Mouse (Mus musculus) retina, postnatal 1 day (tissue): Measurements from ENCODE around the gene Atp5g1.
A peak's percentile ranks its signal among the peaks of the same experiment; 100 is the strongest.
"Not testable (repeated sequence)": the region's sequence is repeated elsewhere in the genome, so short reads cannot be mapped to it uniquely, and the experiment has no call there.

Experiments used
- DNase-seq: peaks from one replicate; pipeline ENCODE4 v3.0.0-alpha.2; 2012

Atp5g1 gene

DNA sequence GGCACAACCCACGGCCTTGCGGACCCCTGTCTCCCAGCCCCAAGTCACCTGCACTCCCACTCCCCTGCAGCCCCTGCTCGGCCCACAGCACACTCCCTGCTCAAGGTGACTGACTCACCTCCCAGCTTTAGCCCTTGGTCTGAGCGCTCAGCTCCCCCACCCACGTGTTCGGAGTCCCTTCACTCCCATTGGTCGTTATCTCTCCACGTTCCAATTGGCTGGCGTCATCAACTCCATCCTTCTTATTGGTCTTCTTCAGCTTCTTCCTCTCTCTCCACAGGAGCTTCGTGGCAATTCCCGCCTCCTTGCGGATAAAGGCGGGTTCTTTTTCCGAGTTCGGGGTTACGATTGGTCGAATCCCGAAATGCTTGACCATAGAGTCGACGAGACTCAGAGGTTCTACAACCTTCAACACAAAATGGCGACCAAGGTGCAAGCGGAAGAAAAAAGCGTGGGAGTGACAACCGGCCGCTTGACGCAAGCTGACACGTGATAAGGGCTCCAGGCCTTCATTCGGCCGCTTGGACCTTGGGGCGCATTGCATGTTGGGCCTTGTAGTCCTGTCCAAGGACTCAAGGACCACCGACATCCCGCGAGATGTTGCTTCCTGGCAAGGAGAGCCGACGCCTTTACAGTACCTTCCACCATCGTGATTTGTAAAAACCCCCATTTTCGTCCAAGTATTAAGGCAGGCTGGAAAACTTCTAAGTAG lies at the start of gene Atp5g1:
Atp5g1 (minus strand) TSS at position 162 of the 712 bp plus-strand sequence.
- peak; percentile 100 for DNase-seq

DNA sequence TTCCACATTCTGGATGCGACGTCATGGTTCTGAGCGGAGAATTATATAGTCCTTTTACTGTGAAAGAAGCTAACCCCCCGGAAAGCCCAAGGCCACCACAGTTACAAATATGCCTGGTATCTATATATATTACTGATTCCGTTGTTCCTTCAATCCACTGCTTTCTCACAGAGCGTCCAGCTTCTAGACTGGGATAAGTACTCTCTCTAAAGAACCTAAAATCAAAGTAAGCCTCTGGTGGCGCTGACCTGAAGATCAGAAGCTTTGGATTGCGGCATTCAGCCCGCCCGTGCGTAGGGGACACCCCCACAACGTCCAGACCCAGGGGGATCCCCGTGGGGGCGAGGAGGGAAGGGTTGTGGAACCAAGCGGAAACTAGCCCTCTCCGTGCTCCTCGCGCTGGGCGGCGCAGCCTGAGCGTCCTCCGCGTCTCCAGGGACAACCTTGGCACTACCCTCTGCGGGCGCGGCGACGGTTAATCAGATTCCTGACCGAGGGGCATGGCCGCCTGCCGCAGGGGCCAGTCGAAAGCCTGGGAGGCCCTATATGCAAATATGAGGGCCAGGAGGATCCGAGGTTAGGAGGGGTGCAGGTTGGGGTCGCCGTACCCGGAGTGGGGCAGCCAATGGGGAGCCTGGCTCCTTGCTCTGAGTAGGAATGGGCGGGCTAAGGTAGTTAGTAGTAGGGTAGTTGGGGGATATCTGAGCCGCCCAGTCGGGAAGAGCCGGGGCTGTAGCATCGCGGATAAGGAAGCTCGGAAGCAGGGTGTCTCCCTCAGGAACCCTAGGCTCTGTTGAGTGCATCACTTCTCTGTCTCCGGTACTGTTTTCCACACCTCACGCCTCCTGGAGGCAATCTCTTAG lies 48.8 kb upstream of the Atp5g1 start:
- DNase-seq: peak; percentile 72

DNA sequence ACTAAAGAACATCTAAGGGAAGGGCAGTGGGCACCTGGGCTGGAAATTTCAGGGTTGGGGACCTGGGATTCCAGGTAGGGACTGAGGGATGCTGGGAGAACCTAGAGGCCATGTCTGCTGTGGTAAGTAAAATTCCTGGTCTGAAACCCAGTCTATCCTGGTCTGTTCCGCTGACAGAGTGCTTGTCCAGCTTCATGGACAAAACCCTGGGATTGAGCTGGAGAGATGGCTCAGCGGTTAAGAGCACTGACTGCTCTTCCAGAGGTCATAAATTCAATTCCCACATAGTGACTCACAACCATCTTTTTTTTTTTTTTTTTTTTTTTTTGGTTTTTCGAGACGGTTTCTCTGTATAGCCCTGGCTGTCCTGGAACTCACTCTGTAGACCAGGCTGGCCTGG lies 47.3 kb upstream of the Atp5g1 start:
- not testable (repeated sequence) for DNase-seq

- DNase-seq: no peak
These were observed 43.9 kb upstream of the Atp5g1 start for GRCm38 (mm10) chr11:96119401-96119800.

- DNase-seq: not testable (repeated sequence)
These were observed 41.5 kb upstream of the Atp5g1 start for GRCm38 (mm10) chr11:96116925-96117324.

GRCm38 (mm10) chr11:96116116-96116515 lies 40.6 kb upstream of the Atp5g1 start:
- DNase-seq: no peak

DNA sequence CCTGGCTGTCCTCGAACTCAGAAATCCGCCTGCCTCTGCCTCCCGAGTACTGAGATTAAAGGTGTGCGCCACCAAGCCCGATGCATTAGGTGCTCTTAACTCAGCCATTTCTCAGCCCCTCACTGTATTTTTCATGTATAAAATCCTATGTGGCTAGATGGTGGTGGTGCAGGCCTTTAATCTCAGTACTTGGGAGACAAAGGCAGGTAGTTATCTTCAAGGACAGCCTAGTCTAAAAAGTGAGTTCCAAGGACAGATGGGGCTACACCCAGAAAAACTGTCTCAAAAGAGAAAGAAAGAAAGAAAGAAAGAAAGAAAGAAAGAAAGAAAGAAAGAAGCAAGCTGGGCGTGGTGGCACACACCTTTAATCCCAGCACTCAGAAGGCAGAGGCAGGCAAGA lies 39.9 kb upstream of the Atp5g1 start:
- no peak for DNase-seq

GRCm38 (mm10) chr11:96114077-96114476 lies 38.6 kb upstream of the Atp5g1 start:
- no peak for DNase-seq

- no peak for DNase-seq
These were observed 36.3 kb upstream of the Atp5g1 start, which contains the start of gene Calcoco2 for GRCm38 (mm10) chr11:96111751-96112150. TSS of gene Calcoco2 (minus strand) at chr11:96111964.

- not testable (repeated sequence) for DNase-seq
These were observed 35.5 kb upstream of the Atp5g1 start for GRCm38 (mm10) chr11:96110950-96111349.

DNA sequence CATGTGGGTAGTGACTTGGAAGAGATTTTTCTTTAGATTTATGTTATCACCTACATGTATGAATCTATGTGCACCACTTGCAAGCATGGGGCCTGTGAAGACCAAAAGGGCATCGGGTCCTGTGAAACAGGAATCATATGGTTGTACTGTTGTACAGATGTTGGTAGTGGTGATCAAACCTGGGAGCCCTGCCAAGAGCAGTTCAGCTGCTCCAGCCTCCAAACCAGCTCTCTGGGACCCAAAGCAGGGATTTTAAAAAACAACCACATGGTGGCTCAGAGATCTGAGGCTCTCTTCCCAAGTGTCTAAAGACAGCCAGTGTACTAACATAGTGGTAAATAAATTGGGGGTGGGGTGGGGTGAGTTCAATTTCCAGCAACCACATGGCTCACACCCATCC lies 32.9 kb upstream of the Atp5g1 start:
- no peak for DNase-seq

GRCm38 (mm10) chr11:96093361-96093760 lies 17.9 kb upstream of the Atp5g1 start:
- peak; percentile 70 for DNase-seq

DNA sequence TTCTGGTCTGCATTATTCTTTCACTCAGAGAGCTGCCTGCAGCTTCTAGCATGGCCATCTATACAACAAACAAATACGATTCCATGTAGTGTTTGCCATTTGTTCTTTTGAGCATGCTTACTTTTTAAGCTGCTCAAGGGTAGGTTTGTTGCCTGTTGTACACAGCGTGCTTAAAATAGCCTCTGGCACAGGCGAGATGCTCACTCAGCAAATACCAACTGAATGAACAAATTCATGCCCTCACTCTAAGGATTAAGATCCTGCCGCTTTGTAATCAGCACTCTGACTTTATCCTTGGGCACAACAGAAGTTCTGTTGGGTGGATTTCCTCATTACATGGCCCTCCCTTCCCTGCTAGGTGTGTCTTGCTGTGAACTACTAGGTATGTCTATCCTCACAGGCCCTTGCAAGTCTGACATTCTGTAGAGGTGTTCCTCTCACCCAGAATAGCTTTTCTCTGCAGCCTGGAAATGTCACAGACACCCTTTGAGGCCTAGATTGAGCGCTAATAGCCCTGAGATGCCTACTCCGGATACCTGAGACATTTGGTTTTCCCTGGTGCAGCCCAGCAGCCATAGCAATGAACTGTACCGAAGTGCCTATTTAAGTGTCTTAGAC lies 17.3 kb upstream of the Atp5g1 start:
- no peak for DNase-seq

GRCm38 (mm10) chr11:96091073-96091472 lies 15.6 kb upstream of the Atp5g1 start:
- DNase-seq: peak; percentile 59

DNA sequence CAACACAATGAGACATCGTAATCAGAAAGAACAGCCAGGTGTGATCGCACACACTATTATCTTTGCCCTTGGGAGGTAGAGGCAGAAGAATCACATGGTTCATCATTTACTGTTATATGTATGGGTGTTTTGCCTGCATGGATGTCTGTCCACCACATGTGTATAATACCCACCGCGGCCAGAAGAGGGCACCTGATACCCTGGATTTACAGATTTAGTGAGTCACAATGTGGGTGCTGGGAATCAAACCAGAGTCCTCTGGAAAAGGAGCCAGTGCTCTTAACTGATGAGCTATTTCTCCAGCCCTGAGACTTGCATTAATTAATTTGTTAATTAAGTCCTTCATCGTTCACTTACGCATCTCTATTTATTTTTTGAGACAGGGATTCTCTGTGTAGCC lies 12.5 kb upstream of the Atp5g1 start:
- DNase-seq: no peak

DNA sequence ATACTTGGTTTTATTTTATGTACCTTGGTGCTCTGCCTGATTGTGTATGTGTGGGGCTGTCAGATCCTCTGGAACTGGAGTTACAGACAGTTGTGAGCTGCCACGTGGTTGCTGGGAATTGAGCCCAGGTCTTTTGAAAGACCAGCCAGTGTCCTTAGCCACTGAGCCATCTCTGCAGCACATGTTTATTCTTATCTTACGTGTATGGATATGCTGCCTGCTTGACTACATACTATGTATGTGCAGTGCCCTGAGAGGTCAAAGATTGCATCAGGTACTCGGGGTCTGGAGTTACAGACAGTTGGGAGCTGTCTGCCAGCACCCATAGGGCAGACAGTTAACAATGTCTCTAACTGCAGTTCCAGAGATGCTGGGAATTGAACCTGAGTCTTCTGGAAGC lies 7.2 kb upstream of the Atp5g1 start:
- no peak for DNase-seq

GRCm38 (mm10) chr11:96080736-96081135 lies 5.3 kb upstream of the Atp5g1 start:
- DNase-seq: no peak

- DNase-seq: no peak
These were observed 993 bp upstream of the Atp5g1 start for GRCm38 (mm10) chr11:96076221-96077105.

DNA sequence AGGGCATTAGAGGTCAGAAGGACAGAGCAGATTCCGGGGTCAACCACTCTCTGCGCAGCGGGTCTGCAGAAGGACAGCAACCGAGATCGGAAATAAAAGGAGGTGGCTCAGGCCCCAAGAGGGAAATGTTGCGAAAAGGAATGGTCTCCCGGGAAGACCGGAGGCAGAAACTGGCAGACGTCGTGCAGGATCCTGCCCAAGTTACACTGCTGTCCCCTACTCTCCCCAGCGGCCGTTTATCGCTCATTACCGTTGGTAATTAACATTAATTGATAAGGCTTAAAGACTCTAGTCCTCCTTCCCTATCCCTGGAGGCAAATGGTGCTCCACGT lies 327 bp downstream of the Atp5g1 start:
- DNase-seq: no peak

GRCm38 (mm10) chr11:96074351-96075176 lies 906 bp downstream of the Atp5g1 start:
- no peak for DNase-seq

GRCm38 (mm10) chr11:96073295-96073993 lies 2.0 kb downstream of the Atp5g1 start:
- DNase-seq: no peak
